In genomic region chr9:50734989-50735388, GRCm38 (mm10) we compare ENCODE assay signal across 8 mouse cellular contexts. TPM values are rescaled to one million over a fixed set of nuclear protein-coding genes. Genes with fewer than 3 reads are reported as not detected.
DNase-seq lines count a peak whose midpoint lies in the region; ATAC-seq and TF ChIP-seq lines count a peak whose summit lies in the region.
"Had no signal": no experiment of that assay in that cellular context is flagged by ENCODE, and none has a peak within 500 bp of the region (broad histone marks: within the 10 kb centered on the region; RNA-seq: fewer than 3 reads in every experiment).

No protein-coding gene starts in this region.

- no peak overlapping the region for H3K27ac ChIP-seq in lung, embryonic 14.5 days (ENCODE audit: low read depth)
- H3K27ac ChIP-seq: stomach, embryonic 15.5 days had no signal

- ATAC-seq in lung, embryonic 14.5 days (ENCODE audit: insufficient read depth) = no peak

- H3K9me3 ChIP-seq in lung, embryonic 14.5 days (ENCODE audit: low read depth, low read length) = no peaks in the 10 kb centered on the region
- H3K9me3 ChIP-seq: stomach, embryonic 15.5 days had no signal

- H3K4me2 ChIP-seq in lung, embryonic 14.5 days = no peak overlapping the region
- H3K4me2 ChIP-seq: stomach, embryonic 15.5 days had no signal

- H3K27me3 ChIP-seq in lung, embryonic 14.5 days (ENCODE audit: insufficient read depth, low read length) = no peaks in the 10 kb centered on the region
- no peaks in the 10 kb centered on the region; the same call in 1 of the 2 replicates for H3K27me3 ChIP-seq in splenic B cell, adult 2 months (ENCODE audit: control insufficient read depth, insufficient read depth, low read length, poor library complexity, severe bottlenecking)
- H3K27me3 ChIP-seq: stomach, embryonic 15.5 days had no signal

- peak; percentile 14 for DNase-seq in 3134 (ENCODE audit: extremely low read depth, insufficient read length, low spot score)
- DNase-seq in B cell, adult 2 months = peak; percentile 38 to 48
- peak; percentile 60 for DNase-seq in cerebellum, adult 11-12 months
- DNase-seq in gastrocnemius, adult 18-20 months (ENCODE audit: low spot score) = peak; percentile 71
- peak; percentile 76 for DNase-seq in kidney, adult 9 months
- peak; percentile 78 for DNase-seq in lung, embryonic 14.5 days
- peak; percentile 63 for DNase-seq in splenic B cell, adult 2 months (ENCODE audit: low read depth, low spot score)

- no peak overlapping the region for H3K9ac ChIP-seq in lung, embryonic 14.5 days
- H3K9ac ChIP-seq: stomach, embryonic 15.5 days had no signal

- 4% methylated on average over 9 of the region's 9 CpGs for WGBS in lung, embryonic 14.5 days

- H3K4me3 ChIP-seq in lung, embryonic 14.5 days (ENCODE audit: low read depth, low read length) = no peak overlapping the region
- H3K4me3 ChIP-seq: stomach, embryonic 15.5 days had no signal

- H3K4me1 ChIP-seq in lung, embryonic 14.5 days (ENCODE audit: insufficient read depth) = no peaks in the 10 kb centered on the region; the same call in 1 of the 2 replicates
- H3K4me1 ChIP-seq: stomach, embryonic 15.5 days had no signal

- peak; percentile 86 for TF ChIP-seq CTCF in lung, embryonic 14.5 days (IDR thresholded peaks at IDR 0.05; ENCODE audit: low read depth)

- no peaks in the 10 kb centered on the region for H3K36me3 ChIP-seq in lung, embryonic 14.5 days (ENCODE audit: insufficient read depth)
- H3K36me3 ChIP-seq in splenic B cell, adult 2 months (ENCODE audit: control insufficient read depth, insufficient read depth, low read length, poor library complexity, severe bottlenecking) = no peaks in the 10 kb centered on the region
- H3K36me3 ChIP-seq: stomach, embryonic 15.5 days had no signal

RNA-seq across cellular contexts. Expression of gene Dixdc1, which starts 4.3 kb away (rescaled TPM):
- total RNA-seq in gastrocnemius, adult 18-20 months (2021) = 1 to 10 TPM; 2.1 to 4.7 TPM
- 11.6 and 12.1 TPM in 2 replicates for polyA plus RNA-seq in lung, embryonic 14.5 days (2014; fragmentation: Nextera tagmentation; extraction: Ambion mirVana)

RNA-seq across cellular contexts. Expression of gene 2310030G06Rik, which starts 11.3 kb away (rescaled TPM):
- 1 to 10 TPM; 4.5 to 5.6 TPM for total RNA-seq in gastrocnemius, adult 18-20 months (2021)
- 9.7 and 10.0 TPM in 2 replicates for polyA plus RNA-seq in lung, embryonic 14.5 days (2014; fragmentation: Nextera tagmentation; extraction: Ambion mirVana)

RNA-seq across cellular contexts. Expression of gene Cryab, which starts 16.1 kb away (rescaled TPM):
- 1,000 to 10,000 TPM; 1,743 to 2,314 TPM for total RNA-seq in gastrocnemius, adult 18-20 months (2021)
- 41.1 and 64.3 TPM in 2 replicates for polyA plus RNA-seq in lung, embryonic 14.5 days (2014; fragmentation: Nextera tagmentation; extraction: Ambion mirVana)

RNA-seq across cellular contexts. Expression of gene Hspb2, which starts 17.2 kb away (rescaled TPM):
- total RNA-seq in gastrocnemius, adult 18-20 months (2021) = 100 to 1,000 TPM; 120 to 134 TPM
- 3.4 and 6.0 TPM in 2 replicates for polyA plus RNA-seq in lung, embryonic 14.5 days (2014; fragmentation: Nextera tagmentation; extraction: Ambion mirVana)

RNA-seq across cellular contexts. Expression of gene Fdxacb1, which starts 33.0 kb away (rescaled TPM):
- 1 to 10 TPM; 4.2 to 4.4 TPM for total RNA-seq in gastrocnemius, adult 18-20 months (2021)
- polyA plus RNA-seq in lung, embryonic 14.5 days (2014; fragmentation: Nextera tagmentation; extraction: Ambion mirVana) = 15.2 and 15.3 TPM in 2 replicates

Comparison
In these comparisons a context has a peak if more than half of its experiments do, and no peak if none do; other contexts are left out.
1. DNase-seq: peak in every context shown above with its lines; median percentile 78 in lung, embryonic 14.5 days; 76 in kidney, adult 9 months; 71 in gastrocnemius, adult 18-20 months; 63 in splenic B cell, adult 2 months; 60 in cerebellum, adult 11-12 months; 43 in B cell, adult 2 months; 14 in 3134.